Mouse (Mus musculus) midbrain, embryonic 11.5 days (tissue): Measurements from ENCODE around the gene Gnai2. TPM values are rescaled to one million over a fixed set of nuclear protein-coding genes. Genes with fewer than 3 reads are reported as not detected.
A peak's percentile ranks its signal among the peaks of the same experiment; 100 is the strongest.

ENCODE experiments used
- ATAC-seq: fragments of 200-750 bp; cut with Nextera tagmentation; 2 replicates; pipeline ENCODE4 v1.8.0; 2017; ENCODE audit warnings: moderate TSS enrichment, moderate library complexity; ENCODE audit not compliant: low FRiP score
- DNase-seq: peaks from one replicate; pipeline ENCODE4 v3.0.0; 2015; ENCODE audit warnings: low spot score; ENCODE audit errors: missing footprints
- H3K27ac ChIP-seq: fragments of 300-500 bp; sonication (generic); 2 replicates; pipeline ENCODE4 v1.5.1; 2014; ENCODE audit warnings: low read depth, low read length
- H3K27me3 ChIP-seq: fragments of 300-500 bp; sonication (generic); 2 replicates; pipeline ENCODE4 v1.6.1; 2014; ENCODE audit warnings: mild to moderate bottlenecking, low read length, moderate library complexity, mixed read lengths; ENCODE audit not compliant: control insufficient read depth, insufficient read depth
- H3K36me3 ChIP-seq: fragments of 300-500 bp; sonication (generic); 2 replicates; pipeline ENCODE4 v1.6.1; 2014; ENCODE audit warnings: mild to moderate bottlenecking, low read length, moderate library complexity, mixed read lengths; ENCODE audit not compliant: control insufficient read depth, insufficient read depth
- H3K4me1 ChIP-seq: fragments of 300-500 bp; sonication (generic); 2 replicates; pipeline ENCODE4 v1.6.1; 2014; ENCODE audit warnings: low read length; ENCODE audit not compliant: control insufficient read depth, insufficient read depth
- H3K4me2 ChIP-seq: fragments of 300-500 bp; sonication (generic); 2 replicates; pipeline ENCODE4 v1.6.1; 2014; ENCODE audit warnings: mild to moderate bottlenecking, moderate library complexity
- H3K4me3 ChIP-seq: fragments of 300-500 bp; sonication (generic); 2 replicates; pipeline ENCODE4 v1.5.1; 2014; ENCODE audit warnings: low read depth, low read length
- H3K9ac ChIP-seq: fragments of 300-500 bp; sonication (generic); 2 replicates; pipeline ENCODE4 v1.6.1; 2014; ENCODE audit warnings: low read length
- H3K9me3 ChIP-seq: fragments of 300-500 bp; sonication (generic); 2 replicates; pipeline ENCODE4 v1.6.1; 2016; ENCODE audit warnings: low read length; ENCODE audit not compliant: control insufficient read depth
- WGBS: fragments of 180-500 bp; shearing (Covaris S2); extraction: QIAGEN DNeasy Blood & Tissue Kit; methylation state at CpG from one replicate; pipeline ENCODE4 v1.1.7; 2014; 5-methylcytosine and 5-hydroxymethylcytosine counted together
- polyA plus RNA-seq: library from polyadenylated mRNA; unstranded; fragments of >200 nt; fragmentation: Nextera tagmentation; extraction: Ambion mirVana; gene quantifications from 2 replicates; pipeline ENCODE4 v1.2.1, GENCODE M21; 2014

Gnai2 gene
- polyA plus RNA-seq, 1 experiment from 2014 or later = 581 TPM

DNA sequence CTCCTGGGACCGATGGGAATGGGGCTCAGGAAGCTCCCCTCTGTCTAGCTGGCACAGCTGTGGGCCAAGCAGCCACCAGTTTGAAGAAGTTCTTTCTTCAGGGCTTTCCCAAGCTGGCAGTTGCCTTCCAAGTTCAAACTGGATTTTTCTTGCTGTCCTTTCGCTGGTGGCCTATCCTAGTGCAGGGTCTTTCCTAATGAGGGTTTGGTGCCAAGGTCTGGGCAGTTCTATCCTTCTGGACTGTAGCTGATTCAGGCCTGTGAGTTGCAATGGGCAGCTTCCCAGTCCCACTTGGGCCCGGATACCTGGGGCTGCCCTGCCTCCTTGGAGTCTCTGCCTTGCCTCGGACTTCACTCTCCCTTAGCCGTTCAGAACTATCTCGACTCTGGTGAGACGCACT is 15.1 kb upstream of the Gnai2 start:
- no peak overlapping the region for H3K27ac ChIP-seq

DNA sequence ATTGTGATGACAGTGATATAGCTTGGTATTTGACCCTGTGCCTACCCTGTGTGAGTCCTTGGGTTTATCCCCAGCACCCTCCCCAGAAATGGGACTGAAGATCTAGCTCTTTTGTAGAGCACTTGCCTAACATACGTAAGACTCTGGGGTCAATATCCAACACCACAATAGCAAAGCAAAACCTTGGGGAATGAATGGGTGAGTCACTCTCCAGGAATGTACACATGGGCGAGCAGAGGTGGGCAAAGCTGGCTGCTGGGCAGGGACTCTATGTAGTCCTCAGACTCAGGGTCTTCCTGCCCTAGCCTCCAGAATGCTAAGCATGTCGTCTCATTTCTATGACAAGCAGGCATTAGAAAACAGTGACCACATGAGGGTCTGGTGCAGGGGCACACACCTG is 13.6 kb upstream of the Gnai2 start:
- no peak for ATAC-seq
- 74% methylated on average over 3 of the region's 3 CpGs for WGBS
- H3K4me2 ChIP-seq = no peak overlapping the region

More for the DNA sequence above, 15.1 kb upstream of the Gnai2 start:
- DNase-seq (no peak), ATAC-seq (no peak)
- WGBS = 74% methylated on average over 7 of the region's 7 CpGs
- Histone ChIP-seq H3K27me3 (no peaks in the 10 kb centered on the region), H3K4me3 (no peak overlapping the region), H3K4me2 (no peak overlapping the region), H3K36me3 (no peaks in the 10 kb centered on the region), H3K4me1 (peaks cover 3% of the 10 kb centered on the region; the same call in 1 of the 2 replicates), H3K9ac (no peak overlapping the region), H3K9me3 (no peaks in the 10 kb centered on the region)

DNA sequence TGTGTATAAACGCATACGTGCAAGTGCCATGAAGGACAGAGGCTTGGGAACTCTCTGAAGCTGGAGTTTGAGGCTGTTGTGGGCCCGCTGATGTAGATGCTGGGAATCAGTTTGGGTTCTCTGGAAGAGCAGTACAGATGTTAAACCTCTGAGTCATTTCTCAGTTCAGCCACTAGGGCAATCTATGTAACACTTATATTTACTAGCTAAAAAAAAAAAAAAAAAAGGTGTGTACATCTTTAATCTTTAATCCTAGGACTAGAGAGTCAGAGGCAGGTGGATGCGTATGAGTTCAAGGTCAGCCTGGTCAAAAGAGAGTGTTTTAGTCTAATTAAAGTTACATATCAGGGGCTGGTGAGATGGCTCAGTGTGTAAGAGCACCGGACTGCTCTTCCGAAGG is 11.8 kb upstream of the Gnai2 start:
- Histone ChIP-seq H3K27me3 (no peaks in the 10 kb centered on the region), H3K4me2 (no peak overlapping the region), H3K27ac (no peak overlapping the region), H3K4me1 (peaks cover 11% of the 10 kb centered on the region), H3K4me3 (no peak overlapping the region), H3K9me3 (no peaks in the 10 kb centered on the region), H3K36me3 (no peaks in the 10 kb centered on the region), H3K9ac (no peak overlapping the region)
- ATAC-seq = no peak
- WGBS = 81% methylated on average over 6 of the region's 6 CpGs
- peak; percentile 89 for DNase-seq

More for the DNA sequence above, 13.6 kb upstream of the Gnai2 start:
- Histone ChIP-seq H3K4me3 (no peak overlapping the region), H3K27ac (no peak overlapping the region), H3K36me3 (no peaks in the 10 kb centered on the region), H3K9ac (no peak overlapping the region), H3K9me3 (no peaks in the 10 kb centered on the region), H3K4me1 (peaks cover 11% of the 10 kb centered on the region), H3K27me3 (no peaks in the 10 kb centered on the region)
- no peak for DNase-seq

DNA sequence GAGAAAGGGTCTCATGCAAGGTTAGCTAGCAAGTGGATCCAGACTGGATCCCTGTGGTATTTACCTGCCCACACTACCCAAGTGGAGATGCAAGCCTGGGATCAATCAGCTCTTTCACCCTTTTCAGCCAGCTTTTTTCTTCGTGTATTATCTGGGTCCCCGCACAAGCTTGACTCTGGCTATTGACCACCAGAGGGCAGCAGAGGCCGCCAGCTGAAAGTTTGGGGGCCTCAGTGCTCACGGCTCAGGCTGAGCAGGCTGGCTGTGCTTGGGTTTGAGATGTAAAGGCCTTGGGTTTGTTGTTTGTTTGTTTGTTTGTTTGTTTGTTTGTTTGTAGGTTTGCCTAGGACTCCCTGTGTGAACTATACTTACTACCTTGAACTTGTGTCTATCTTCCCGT is 10.4 kb upstream of the Gnai2 start:
- Histone ChIP-seq H3K36me3 (no peaks in the 10 kb centered on the region), H3K27ac (no peak overlapping the region), H3K9ac (peak overlapping the region; percentile 10; the same call in 1 of the 2 replicates), H3K9me3 (no peaks in the 10 kb centered on the region), H3K4me1 (peaks cover 19% of the 10 kb centered on the region), H3K4me3 (no peak overlapping the region), H3K4me2 (no peak overlapping the region), H3K27me3 (no peaks in the 10 kb centered on the region)
- ATAC-seq (peak; percentile 70), DNase-seq (peak; percentile 99)
- 8% methylated on average over 5 of the region's 5 CpGs for WGBS

DNA sequence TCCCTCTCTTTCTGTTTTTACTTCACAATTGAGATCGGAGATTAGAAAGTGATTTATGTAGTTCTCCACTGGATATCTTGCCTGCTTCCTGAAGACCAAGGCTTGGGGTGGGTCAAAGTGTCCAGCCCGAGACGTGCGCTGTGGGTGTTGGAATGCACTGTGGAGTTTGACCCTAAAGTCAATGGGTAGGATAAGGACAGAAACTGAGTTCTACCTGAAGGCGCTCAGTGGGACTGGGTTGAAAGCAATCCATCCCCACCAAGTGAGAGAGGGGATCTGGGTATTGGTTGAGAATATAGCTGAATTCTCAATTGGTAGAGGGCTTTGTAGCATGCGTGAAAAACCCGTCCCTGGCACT is 10.0 kb upstream of the Gnai2 start:
- DNase-seq = no peak
- Histone ChIP-seq H3K9ac (peak overlapping the region; percentile 64), H3K4me1 (peaks cover 21% of the 10 kb centered on the region), H3K27me3 (no peaks in the 10 kb centered on the region), H3K36me3 (no peaks in the 10 kb centered on the region), H3K4me3 (no peak overlapping the region), H3K9me3 (no peaks in the 10 kb centered on the region), H3K4me2 (no peak overlapping the region), H3K27ac (no peak overlapping the region)
- WGBS = 56% methylated on average over 7 of the region's 7 CpGs
- ATAC-seq = 0 out of 2 replicates have a peak, but pooled peaks have one; percentile 10

DNA sequence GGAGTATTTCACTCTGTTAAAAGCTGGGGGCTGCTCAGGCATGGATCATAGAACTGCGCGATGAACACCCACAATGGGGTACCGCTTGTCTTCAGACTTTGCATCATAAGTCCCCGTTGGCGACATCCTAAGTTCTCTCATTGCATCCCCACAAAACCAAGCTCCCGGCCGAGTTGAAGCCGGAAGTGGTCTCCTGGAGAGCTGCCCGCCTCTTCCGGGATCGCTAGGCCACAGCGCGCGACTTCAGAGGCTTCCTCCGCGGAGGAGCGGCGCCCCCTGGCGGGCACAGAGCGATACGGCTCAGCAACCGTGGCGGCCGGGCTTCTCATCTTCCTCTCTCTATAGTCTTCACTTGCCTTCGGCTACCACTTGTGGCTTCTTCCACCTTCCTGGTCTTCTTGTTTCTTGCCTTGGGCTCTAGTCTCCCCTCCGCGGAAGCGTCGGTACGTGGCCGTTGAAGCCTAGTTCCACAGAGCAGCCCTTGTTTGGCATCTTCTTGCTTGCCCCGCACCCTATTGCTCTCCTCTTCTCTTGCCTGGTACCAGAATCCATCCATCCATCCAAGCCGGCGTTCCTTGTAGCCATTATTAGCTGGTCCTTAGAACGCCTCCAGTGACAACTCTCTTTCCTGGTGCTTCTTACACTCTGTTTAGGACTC is 9.5 kb upstream of the Gnai2 start:
- H3K4me1 ChIP-seq = peaks cover 23% of the 10 kb centered on the region
- no peaks in the 10 kb centered on the region for H3K9me3 ChIP-seq
- ATAC-seq (peak; percentile 79; the same call in 1 of the 2 replicates), DNase-seq (peak; percentile 99)
- H3K36me3 ChIP-seq = no peaks in the 10 kb centered on the region
- H3K9ac ChIP-seq = peak overlapping the region; percentile 73
- H3K27ac ChIP-seq = peak overlapping the region; percentile 44; the same call in 1 of the 2 replicates
- 6% methylated on average over 35 of the region's 35 CpGs for WGBS
- no peaks in the 10 kb centered on the region for H3K27me3 ChIP-seq
- H3K4me2 ChIP-seq = peak overlapping the region; percentile 60
- H3K4me3 ChIP-seq = peak overlapping the region; percentile 27

DNA sequence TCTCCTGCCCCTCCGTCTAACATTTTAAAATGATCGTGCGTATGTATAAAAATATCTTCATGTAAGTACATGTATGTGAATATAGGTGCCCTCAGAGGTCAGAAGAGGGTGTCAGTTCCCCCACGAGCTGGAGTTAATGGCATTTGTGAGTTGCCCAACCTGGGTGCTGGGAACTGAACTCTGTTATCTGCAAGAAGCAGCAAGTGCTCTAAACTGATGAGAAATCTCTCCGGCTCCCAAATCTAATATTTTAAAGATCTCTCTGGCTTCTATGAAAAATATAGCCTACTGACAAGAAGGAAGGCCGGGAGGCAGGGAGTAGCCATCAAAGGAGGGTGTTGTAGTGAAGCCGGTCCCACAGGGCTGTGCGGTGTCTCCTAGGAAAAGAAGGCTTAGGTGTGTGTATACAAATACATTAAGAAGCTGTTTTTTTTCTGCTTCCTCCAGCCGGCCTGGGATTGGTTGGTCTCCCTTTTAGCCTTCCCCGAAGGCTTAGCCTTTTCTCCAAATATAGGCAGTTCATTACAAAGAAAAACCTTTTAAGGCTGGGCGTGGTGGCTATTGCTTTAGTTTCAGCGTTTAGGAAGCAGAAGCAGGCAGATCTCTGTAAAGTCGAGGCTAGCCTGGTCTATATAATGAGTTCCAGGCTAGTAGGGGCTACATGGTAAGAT is 8.5 kb upstream of the Gnai2 start:
- Histone ChIP-seq H3K27me3 (no peaks in the 10 kb centered on the region), H3K36me3 (no peaks in the 10 kb centered on the region), H3K4me2 (no peak overlapping the region; the same call in 1 of the 2 replicates), H3K27ac (no peak overlapping the region), H3K9me3 (no peaks in the 10 kb centered on the region), H3K9ac (peak overlapping the region; percentile 73; the same call in 1 of the 2 replicates), H3K4me1 (peaks cover 23% of the 10 kb centered on the region), H3K4me3 (no peak overlapping the region; the same call in 1 of the 2 replicates)
- ATAC-seq (no peak), DNase-seq (no peak)
- 93% methylated on average over 13 of the region's 13 CpGs for WGBS

DNA sequence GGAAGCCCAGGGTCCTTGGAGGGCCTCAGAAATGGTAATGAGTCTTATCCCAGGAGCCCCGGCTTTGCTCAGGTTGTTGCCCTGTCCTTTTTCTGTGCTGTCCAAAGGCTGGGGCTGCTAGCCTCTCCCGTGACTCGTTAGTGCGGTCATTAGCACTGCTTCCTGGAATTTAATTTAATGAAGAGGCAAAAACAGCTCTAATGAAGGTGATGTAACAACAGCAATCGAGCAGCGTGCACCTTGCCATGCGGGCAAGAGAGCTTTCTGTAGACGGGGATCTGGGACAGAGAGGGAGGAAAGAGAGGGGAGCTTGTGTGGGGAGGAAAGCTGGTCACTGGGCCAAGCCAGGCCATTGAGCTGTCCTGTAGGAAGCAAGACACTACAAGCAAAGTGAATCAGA is 6.5 kb upstream of the Gnai2 start:
- no peaks in the 10 kb centered on the region for H3K27me3 ChIP-seq
- H3K4me1 ChIP-seq = peaks cover 36% of the 10 kb centered on the region
- no peak overlapping the region for H3K4me2 ChIP-seq
- DNase-seq (no peak), ATAC-seq (no peak)
- no peak overlapping the region for H3K27ac ChIP-seq
- no peaks in the 10 kb centered on the region for H3K9me3 ChIP-seq
- 42% methylated on average over 8 of the region's 8 CpGs for whole genome bisulfite sequencing
- no peaks in the 10 kb centered on the region for H3K36me3 ChIP-seq
- no peak overlapping the region for H3K9ac ChIP-seq
- H3K4me3 ChIP-seq = no peak overlapping the region

DNA sequence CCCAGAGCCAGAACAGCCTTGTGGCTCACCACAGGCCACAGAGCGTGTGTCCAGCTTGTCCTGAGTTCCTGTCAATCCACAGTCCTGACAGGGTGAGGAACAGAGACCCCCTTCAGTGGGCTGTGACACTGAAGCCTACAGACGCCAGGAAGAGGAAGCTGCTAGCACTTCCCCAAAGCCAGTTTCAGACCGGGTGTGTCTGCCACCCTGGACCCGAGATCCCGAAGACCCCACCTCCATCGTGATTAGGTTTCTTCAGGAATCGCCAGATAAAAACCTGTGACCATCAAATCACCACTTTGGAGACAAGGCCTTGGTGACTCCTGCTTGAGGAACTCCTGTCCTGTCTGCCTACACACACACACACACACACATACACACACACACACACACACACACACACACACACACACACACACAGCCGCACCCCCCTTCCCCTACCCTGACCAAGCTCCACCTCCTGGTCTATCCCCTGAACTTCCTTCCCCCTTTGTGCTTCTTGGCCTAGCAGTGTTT is 5.1 kb upstream of the Gnai2 start:
- 29% methylated on average over 8 of the region's 8 CpGs for WGBS

More for the DNA sequence above, 5.1 kb upstream of the Gnai2 start:
- Histone ChIP-seq H3K27ac (peak overlapping the region; percentile 51), H3K4me3 (no peak overlapping the region), H3K27me3 (no peaks in the 10 kb centered on the region), H3K4me1 (peaks cover 42% of the 10 kb centered on the region), H3K36me3 (no peaks in the 10 kb centered on the region), H3K4me2 (no peak overlapping the region), H3K9ac (peak overlapping the region; percentile 31; the same call in 1 of the 2 replicates), H3K9me3 (no peaks in the 10 kb centered on the region)
- ATAC-seq = no peak
- DNase-seq = no peak
